Mouse (Mus musculus): Measurements from ENCODE around the gene Tmem120b. TPM values are rescaled to one million over a fixed set of nuclear protein-coding genes. Genes with fewer than 3 reads are reported as not detected.

The Tmem120b gene
- polyA plus RNA-seq, 1 experiment, result not detected

GRCm38 (mm10) chr5:123094238-123094991, 26.2 kb downstream of the Tmem120b start:
- no peaks in the 10 kb centered on the region for H3K4me1 ChIP-seq (ENCODE audit: control insufficient read depth, insufficient read depth, low read length)
- WGBS, result 61% methylated on average over 25 of the region's 25 CpGs
- no peak for TF ChIP-seq CTCF (IDR thresholded peaks at IDR 0.05; ENCODE audit: insufficient read depth, low read depth, low read length)
- no peak for TF ChIP-seq POLR2A (IDR thresholded peaks at IDR 0.05; ENCODE audit: insufficient read depth, low read depth, low read length)
- H3K27ac ChIP-seq (ENCODE audit: insufficient read depth, low read depth, low read length), result no peak overlapping the region
- H3K4me3 ChIP-seq (ENCODE audit: insufficient read depth, low read depth, low read length), result no peak overlapping the region

DNA sequence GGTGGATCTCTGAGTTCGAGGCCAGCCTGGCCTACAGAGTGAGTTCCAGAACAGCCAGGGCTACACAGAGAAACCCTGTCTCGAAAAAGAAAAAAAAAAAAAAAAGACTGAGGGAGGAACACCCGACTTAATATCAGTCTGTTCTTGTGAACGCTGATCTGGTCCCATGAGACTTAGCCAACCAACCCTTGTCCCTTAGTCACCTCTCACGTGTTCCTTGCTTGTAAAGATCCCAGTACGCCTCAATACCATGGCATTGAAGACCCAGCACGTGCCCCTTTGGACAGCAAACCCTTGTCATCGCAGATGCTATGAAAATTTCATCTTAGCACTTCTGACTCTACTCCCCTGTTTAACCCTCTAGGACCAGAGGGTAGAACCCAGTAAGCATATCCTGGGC, 28.1 kb downstream of the Tmem120b start:
- WGBS, result 90% methylated on average over 8 of the region's 8 CpGs
- Histone ChIP-seq H3K4me1 (ENCODE audit: control insufficient read depth, insufficient read depth, low read length) (no peaks in the 10 kb centered on the region), H3K27ac (ENCODE audit: insufficient read depth, low read depth, low read length) (no peak overlapping the region), H3K4me3 (ENCODE audit: insufficient read depth, low read depth, low read length) (no peak overlapping the region)
- TF ChIP-seq CTCF (IDR thresholded peaks at IDR 0.05; ENCODE audit: insufficient read depth, low read depth, low read length) (no peak), POLR2A (IDR thresholded peaks at IDR 0.05; ENCODE audit: insufficient read depth, low read depth, low read length) (no peak)

DNA sequence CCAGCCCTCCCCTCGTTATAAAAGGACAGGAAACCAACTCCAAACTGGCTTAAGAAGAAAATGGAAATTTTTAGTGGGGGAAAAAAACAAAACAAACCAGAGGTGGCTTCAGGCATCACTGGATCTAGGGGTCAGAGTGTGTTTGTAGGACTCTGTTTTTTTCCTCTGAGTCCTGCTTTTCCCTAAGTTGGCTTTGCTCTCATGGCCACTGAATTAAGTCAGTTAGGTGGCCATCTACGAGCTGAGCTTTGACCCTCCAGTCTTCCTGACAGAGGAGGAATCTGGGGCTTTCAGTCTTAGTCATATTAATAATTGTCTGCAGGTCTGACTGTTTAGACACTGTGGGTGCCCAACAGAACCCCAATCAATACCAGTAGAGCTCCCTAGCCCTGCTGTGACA, 30.3 kb downstream of the Tmem120b start:
- TF ChIP-seq POLR2A (IDR thresholded peaks at IDR 0.05; ENCODE audit: insufficient read depth, low read depth, low read length) (no peak), CTCF (IDR thresholded peaks at IDR 0.05; ENCODE audit: insufficient read depth, low read depth, low read length) (no peak)
- 85% methylated on average over 2 of the region's 2 CpGs for WGBS
- Histone ChIP-seq H3K27ac (ENCODE audit: insufficient read depth, low read depth, low read length) (no peak overlapping the region), H3K4me3 (ENCODE audit: insufficient read depth, low read depth, low read length) (no peak overlapping the region), H3K4me1 (ENCODE audit: control insufficient read depth, insufficient read depth, low read length) (no peaks in the 10 kb centered on the region)

DNA sequence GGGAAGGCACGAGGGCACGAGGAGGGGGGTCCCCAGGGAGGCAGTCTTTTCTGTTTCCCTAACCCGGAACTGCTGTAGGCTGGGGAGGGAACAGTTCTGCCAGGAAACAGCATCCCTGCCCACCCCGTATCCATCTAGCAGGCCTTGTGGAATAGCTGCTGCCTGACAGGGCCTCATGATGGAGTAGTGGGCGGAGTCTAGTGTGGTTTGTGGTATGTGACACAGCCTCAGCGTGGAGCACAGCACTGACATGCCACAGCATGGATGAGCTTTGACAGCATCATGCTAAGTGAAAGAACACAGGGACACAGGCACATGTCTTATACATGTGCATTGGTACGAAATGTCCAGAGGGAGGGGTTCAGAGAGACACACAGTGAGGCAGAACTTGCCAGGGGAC, 34.2 kb downstream of the Tmem120b start:
- H3K4me3 ChIP-seq (ENCODE audit: insufficient read depth, low read depth, low read length), result no peak overlapping the region
- H3K27ac ChIP-seq (ENCODE audit: insufficient read depth, low read depth, low read length), result no peak overlapping the region
- WGBS, result 83% methylated on average over 7 of the region's 7 CpGs
- no peaks in the 10 kb centered on the region for H3K4me1 ChIP-seq (ENCODE audit: control insufficient read depth, insufficient read depth, low read length)
- no peak for TF ChIP-seq CTCF (IDR thresholded peaks at IDR 0.05; ENCODE audit: insufficient read depth, low read depth, low read length)
- TF ChIP-seq POLR2A (IDR thresholded peaks at IDR 0.05; ENCODE audit: insufficient read depth, low read depth, low read length), result no peak

- 75% methylated on average over 8 of the region's 8 CpGs for WGBS
Measured at GRCm38 (mm10) chr5:123103556-123103955, 35.3 kb downstream of the Tmem120b start.

GRCm38 (mm10) chr5:123104769-123105168, 36.6 kb downstream of the Tmem120b start:
- peaks cover 7% of the 10 kb centered on the region; the same call in 1 of the 2 replicates for H3K4me1 ChIP-seq (ENCODE audit: control insufficient read depth, insufficient read depth, low read length)
- no peak overlapping the region for H3K4me3 ChIP-seq (ENCODE audit: insufficient read depth, low read depth, low read length)
- TF ChIP-seq POLR2A (IDR thresholded peaks at IDR 0.05; ENCODE audit: insufficient read depth, low read depth, low read length) (no peak), CTCF (IDR thresholded peaks at IDR 0.05; ENCODE audit: insufficient read depth, low read depth, low read length) (no peak)
- no peak overlapping the region for H3K27ac ChIP-seq (ENCODE audit: insufficient read depth, low read depth, low read length)
- 78% methylated on average over 6 of the region's 6 CpGs for WGBS

More at GRCm38 (mm10) chr5:123103556-123103955, 35.3 kb downstream of the Tmem120b start:
- H3K4me3 ChIP-seq (ENCODE audit: insufficient read depth, low read depth, low read length), result no peak overlapping the region
- H3K4me1 ChIP-seq (ENCODE audit: control insufficient read depth, insufficient read depth, low read length), result no peaks in the 10 kb centered on the region
- TF ChIP-seq POLR2A (IDR thresholded peaks at IDR 0.05; ENCODE audit: insufficient read depth, low read depth, low read length), result no peak
- no peak for TF ChIP-seq CTCF (IDR thresholded peaks at IDR 0.05; ENCODE audit: insufficient read depth, low read depth, low read length)
- no peak overlapping the region for H3K27ac ChIP-seq (ENCODE audit: insufficient read depth, low read depth, low read length)

GRCm38 (mm10) chr5:123109452-123110203, 41.4 kb downstream of the Tmem120b start:
- Histone ChIP-seq H3K27ac (ENCODE audit: insufficient read depth, low read depth, low read length) (no peak overlapping the region), H3K4me3 (ENCODE audit: insufficient read depth, low read depth, low read length) (no peak overlapping the region), H3K4me1 (ENCODE audit: control insufficient read depth, insufficient read depth, low read length) (peaks cover 15% of the 10 kb centered on the region)
- 28% methylated on average over 13 of the region's 13 CpGs for WGBS
- TF ChIP-seq CTCF (IDR thresholded peaks at IDR 0.05; ENCODE audit: insufficient read depth, low read depth, low read length), result no peak
- no peak for TF ChIP-seq POLR2A (IDR thresholded peaks at IDR 0.05; ENCODE audit: insufficient read depth, low read depth, low read length)

GRCm38 (mm10) chr5:123110296-123110721, 42.1 kb downstream of the Tmem120b start:
- H3K4me1 ChIP-seq (ENCODE audit: control insufficient read depth, insufficient read depth, low read length), result peaks cover 15% of the 10 kb centered on the region
- TF ChIP-seq POLR2A (IDR thresholded peaks at IDR 0.05; ENCODE audit: insufficient read depth, low read depth, low read length) (no peak), CTCF (IDR thresholded peaks at IDR 0.05; ENCODE audit: insufficient read depth, low read depth, low read length) (no peak)
- H3K4me3 ChIP-seq (ENCODE audit: insufficient read depth, low read depth, low read length), result no peak overlapping the region
- no peak overlapping the region for H3K27ac ChIP-seq (ENCODE audit: insufficient read depth, low read depth, low read length)
- 32% methylated on average over 13 of the region's 13 CpGs for WGBS

GRCm38 (mm10) chr5:123114109-123114508, 45.9 kb downstream of the Tmem120b start:
- H3K27ac ChIP-seq (ENCODE audit: insufficient read depth, low read depth, low read length), result no peak overlapping the region
- no peak for TF ChIP-seq CTCF (IDR thresholded peaks at IDR 0.05; ENCODE audit: insufficient read depth, low read depth, low read length)
- TF ChIP-seq POLR2A (IDR thresholded peaks at IDR 0.05; ENCODE audit: insufficient read depth, low read depth, low read length), result no peak
- H3K4me1 ChIP-seq (ENCODE audit: control insufficient read depth, insufficient read depth, low read length), result peaks cover 12% of the 10 kb centered on the region
- 71% methylated on average over 11 of the region's 11 CpGs for WGBS
- H3K4me3 ChIP-seq (ENCODE audit: insufficient read depth, low read depth, low read length), result no peak overlapping the region

Measured in olfactory bulb, adult 2 months (tissue).